Mouse (Mus musculus) lung, adult 2 months (tissue): ENCODE data around the gene Pdlim1. TPM values are rescaled to one million over a fixed set of nuclear protein-coding genes. Genes with fewer than 3 reads are reported as not detected.

Source experiments
- DNase-seq: peaks from one replicate; pipeline ENCODE4 v3.0.0; 2022
- H3K4me1 ChIP-seq: fragments of 200-500 bp; 2 replicates; pipeline ENCODE4 v1.6.1; 2011; ENCODE audit warnings: low read length; ENCODE audit not compliant: control insufficient read depth, insufficient read depth
- H3K4me3 ChIP-seq: fragments of 200-500 bp; replicated peaks from 2 replicates; pipeline ENCODE3; 2011; ENCODE audit warnings: low read depth, mild to moderate bottlenecking, control low read depth, low read length; ENCODE audit errors: extremely low read depth
- CTCF ChIP-seq: fragments of 200-500 bp; IDR thresholded peaks from 2 replicates; pipeline ENCODE4 v1.5.1; 2011; ENCODE audit warnings: mild to moderate bottlenecking, low read length, control low read depth; ENCODE audit not compliant: insufficient read depth
- POLR2A ChIP-seq: fragments of 200-500 bp; IDR thresholded peaks from 2 replicates; pipeline ENCODE4 v1.6.1; 2011; ENCODE audit warnings: low read depth, mild to moderate bottlenecking, control low read depth, low read length, borderline replicate concordance; ENCODE audit errors: extremely low read depth
- WGBS: fragments of 180-500 bp; shearing (Covaris S2); methylation state at CpG from one replicate; pipeline ENCODE4 v1.1.7; 2018; 5-methylcytosine and 5-hydroxymethylcytosine counted together
- polyA plus RNA-seq: library from polyadenylated mRNA; depleted of rRNA; stranded (reverse); fragments of >200 nt; gene quantifications from 2 replicates; pipeline ENCODE4 v1.2.3, GENCODE M21; 2012

Gene Pdlim1
- polyA plus RNA-seq, 1 experiment = 148 TPM

DNA sequence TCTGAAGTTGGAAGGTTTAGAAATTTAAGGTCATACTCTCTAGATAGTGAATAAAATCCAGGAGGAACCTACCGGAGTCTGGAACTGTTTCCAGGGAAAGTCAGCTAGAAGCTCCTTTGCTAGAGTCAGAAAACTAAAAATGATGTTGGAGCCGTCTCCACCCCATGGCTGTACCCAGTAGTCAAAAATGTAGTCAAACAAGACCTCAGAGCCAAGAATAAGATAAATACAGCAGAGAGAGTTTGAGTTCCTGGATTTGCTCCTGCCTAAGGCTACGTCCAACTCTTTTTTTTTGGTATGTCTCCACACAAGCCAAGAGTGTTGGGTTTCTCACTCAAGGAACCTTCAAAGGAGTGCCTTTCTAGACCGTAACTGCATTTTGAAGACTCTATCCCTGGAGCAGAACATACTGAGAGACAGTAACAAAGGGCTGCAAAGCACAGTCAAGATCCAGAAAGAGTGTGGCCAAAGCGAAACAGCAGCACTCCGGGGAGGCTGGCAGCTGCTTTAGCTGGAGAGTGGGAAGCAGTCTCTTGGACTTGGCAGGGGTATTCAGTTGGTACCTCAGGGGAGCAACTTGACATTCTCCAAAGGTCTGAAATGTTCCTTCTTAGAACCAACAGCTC is 18.6 kb upstream of the Pdlim1 start:
- 57% methylated on average over 6 of the region's 6 CpGs for WGBS
- Histone ChIP-seq H3K4me1 (0 out of 2 replicates have a peak, but pooled peaks cover 2% of the 10 kb centered on the region), H3K4me3 (no peak overlapping the region)
- DNase-seq = no peak
- TF ChIP-seq POLR2A = no peak
- TF ChIP-seq CTCF = no peak

DNA sequence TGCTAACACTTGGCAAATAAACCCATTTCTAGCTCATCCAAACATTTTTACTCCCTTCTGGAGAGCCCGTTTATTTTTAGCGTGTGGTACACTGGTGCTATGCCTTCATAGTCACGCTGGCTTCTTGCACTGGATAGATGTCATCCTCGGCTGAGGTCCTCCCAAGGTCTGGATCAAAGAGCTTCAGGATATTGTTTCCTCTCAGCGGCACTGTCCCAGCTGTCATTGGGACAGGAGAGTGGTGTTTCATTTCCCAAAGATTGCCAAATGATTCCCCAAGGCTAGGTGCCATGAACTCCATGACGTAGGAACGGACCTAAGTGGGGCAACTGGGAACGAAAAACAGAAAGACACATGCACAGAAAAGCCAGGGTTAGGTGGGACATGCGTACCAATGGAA is 16.8 kb upstream of the Pdlim1 start:
- DNase-seq = no peak

DNA sequence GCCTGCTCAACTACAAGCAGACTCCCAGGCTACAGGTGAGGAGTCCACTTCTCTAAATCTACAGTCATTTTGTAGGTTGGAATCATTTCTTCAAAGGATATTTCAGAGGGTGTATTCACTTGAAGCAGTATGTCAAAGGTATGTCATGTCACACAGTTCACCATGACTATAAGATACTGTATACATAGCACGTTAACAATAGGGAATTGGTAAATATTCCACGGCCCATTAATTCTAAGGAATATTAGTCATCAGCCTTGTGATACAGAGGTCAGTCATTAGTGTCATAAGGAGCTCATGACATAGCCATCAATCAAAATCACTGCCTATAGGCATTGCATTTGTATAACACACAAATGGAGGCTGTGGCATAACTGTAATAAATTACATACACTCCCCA is 13.1 kb upstream of the Pdlim1 start:
- TF ChIP-seq POLR2A = no peak
- no peak for TF ChIP-seq CTCF
- DNase-seq = no peak
- no peaks in the 10 kb centered on the region for H3K4me1 ChIP-seq
- WGBS = 64% methylated on average over 2 of the region's 2 CpGs
- H3K4me3 ChIP-seq = no peak overlapping the region

More for the DNA sequence above, 16.8 kb upstream of the Pdlim1 start:
- Histone ChIP-seq H3K4me3 (no peak overlapping the region), H3K4me1 (0 out of 2 replicates have a peak, but pooled peaks cover 2% of the 10 kb centered on the region)
- WGBS = 90% methylated on average over 9 of the region's 9 CpGs
- TF ChIP-seq CTCF (no peak), POLR2A (no peak)

DNA sequence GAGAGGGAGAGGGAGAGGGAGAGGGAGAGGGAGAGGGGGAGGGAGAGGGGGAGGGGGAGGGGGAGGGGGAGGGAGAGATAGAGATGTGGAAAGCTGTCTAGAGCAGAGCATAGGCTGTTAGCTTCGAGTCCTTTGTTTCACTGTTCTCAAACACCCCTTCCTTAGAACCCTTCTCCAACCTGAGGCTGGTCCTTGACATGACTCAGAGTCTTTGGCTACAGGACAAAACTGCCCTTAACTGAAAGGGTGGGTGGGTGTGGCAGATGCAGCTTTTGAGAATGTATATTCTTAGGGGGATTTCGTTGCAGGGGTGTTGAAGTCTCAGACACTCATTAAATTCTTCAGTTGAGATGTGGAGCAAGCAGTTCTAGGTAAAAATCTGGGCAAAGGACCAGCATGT is 11.8 kb upstream of the Pdlim1 start:
- Histone ChIP-seq H3K4me3 (no peak overlapping the region), H3K4me1 (no peaks in the 10 kb centered on the region)
- WGBS = 44% methylated on average over 2 of the region's 2 CpGs
- TF ChIP-seq CTCF (no peak), POLR2A (no peak)
- DNase-seq = no peak

DNA sequence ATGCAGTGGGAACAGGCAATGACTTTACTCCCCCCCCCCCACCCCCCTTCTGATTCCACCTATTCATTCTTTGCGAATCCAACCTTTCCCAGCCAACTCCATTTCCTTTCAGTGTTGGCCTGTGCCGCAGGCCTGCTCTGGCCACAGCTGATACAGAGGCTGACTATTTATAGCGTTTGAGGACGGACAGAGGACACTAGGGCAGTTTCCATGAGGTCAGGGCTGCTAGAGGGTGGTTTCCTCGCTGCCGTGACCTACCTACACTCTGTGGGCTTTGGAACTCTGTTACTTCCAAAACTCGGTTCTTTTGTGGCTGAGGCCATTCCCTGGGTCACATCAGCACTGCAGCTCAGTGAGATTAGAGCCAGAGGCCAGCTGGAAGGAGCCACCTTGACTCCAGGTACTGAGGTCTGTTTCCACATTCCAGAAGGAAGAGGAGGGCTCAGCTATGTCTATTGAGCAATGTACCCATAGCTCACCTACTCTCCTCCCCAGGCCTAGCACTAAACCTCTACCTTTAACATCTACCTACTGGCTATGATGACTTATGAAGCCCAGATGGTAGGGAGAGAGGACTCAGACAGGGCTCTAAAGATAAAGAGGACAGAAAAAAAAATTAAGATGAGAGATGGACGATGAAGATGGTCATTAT is 6.9 kb upstream of the Pdlim1 start:
- TF ChIP-seq CTCF (no peak), POLR2A (no peak)
- Histone ChIP-seq H3K4me1 (no peaks in the 10 kb centered on the region), H3K4me3 (no peak overlapping the region)
- WGBS = 63% methylated on average over 8 of the region's 8 CpGs
- DNase-seq = no peak

DNA sequence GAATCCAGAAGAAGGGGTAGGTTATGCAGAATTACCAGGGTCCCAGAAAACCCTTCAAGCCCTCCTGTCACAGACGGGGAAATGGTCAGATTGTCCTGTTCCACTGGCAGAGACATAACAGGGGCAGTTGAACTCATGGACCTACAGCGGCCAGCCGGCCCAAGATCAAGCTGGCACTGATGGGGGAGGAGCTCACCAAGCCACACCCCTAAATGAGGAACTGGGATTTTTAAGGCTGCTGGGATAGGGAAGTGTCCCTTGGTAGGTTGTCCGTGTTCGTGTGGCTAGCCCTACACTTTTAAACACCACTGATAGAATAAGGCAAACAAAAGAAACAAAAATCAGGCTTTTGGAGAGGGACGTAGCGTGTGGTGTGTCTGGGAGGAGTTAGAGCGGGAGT is 5.9 kb upstream of the Pdlim1 start:
- DNase-seq = no peak
- TF ChIP-seq CTCF = no peak
- no peak for TF ChIP-seq POLR2A
- 90% methylated on average over 8 of the region's 8 CpGs for WGBS
- Histone ChIP-seq H3K4me3 (no peak overlapping the region), H3K4me1 (no peaks in the 10 kb centered on the region)

DNA sequence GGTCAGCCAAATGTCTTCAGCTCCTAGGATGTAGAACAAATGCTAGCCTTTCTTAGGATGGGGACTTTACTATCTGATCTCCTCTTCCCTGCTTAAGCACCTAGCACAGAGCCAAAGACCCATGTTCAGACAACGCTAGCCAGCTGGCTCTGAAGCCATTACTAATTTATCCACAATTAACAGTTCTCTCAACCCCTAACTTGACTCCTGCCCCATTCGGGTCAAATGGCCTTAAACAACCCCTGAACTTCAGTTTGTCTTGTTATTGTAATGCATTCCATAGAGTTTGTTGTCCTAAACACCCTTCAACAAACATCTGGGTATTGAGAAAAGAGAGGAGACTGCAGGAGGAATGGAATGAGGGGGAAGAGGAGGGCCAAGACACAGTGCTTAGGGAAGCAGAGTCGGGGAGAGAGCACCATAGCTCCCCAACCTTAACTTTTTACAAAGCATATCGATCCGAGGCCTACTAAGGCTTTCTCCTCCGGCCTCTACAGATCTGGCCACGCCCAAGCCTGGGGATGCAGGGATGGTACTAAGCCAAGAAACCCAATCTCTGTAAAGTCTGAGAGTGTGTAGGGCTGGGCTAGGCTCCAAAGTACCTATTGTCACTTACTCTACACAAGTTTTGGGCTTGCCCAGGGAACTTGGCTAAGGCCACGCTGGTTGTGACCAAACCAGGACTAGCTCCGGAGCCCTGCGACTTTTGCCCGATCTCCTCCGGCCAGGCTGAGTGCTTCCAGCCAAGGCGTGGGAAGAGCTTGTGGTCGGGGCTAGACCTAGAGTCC is 4.0 kb upstream of the Pdlim1 start:
- Histone ChIP-seq H3K4me1 (no peaks in the 10 kb centered on the region), H3K4me3 (no peak overlapping the region)
- TF ChIP-seq POLR2A (no peak), CTCF (no peak)
- WGBS = 80% methylated on average over 14 of the region's 14 CpGs
- DNase-seq = no peak

DNA sequence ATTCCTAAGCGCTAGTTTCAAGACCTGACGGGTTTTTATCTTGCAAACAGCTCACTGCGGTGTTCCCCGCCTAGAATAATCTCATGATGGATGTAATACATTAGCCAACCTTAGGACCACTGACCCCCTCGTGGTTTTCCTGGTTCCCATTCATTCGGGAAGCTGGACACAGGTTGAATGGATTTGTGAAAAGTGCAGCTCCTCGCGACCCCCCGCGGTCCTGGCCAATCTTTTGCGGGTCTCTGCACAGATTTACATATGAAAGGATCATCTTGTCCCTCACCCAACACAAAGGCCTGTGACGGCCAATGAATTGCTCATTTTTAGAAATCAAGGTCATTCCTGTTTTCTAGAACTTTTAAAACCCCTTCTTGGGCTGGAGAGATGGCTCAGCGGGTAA is 1.0 kb upstream of the Pdlim1 start:
- WGBS = 77% methylated on average over 13 of the region's 13 CpGs
- TF ChIP-seq POLR2A (no peak), CTCF (no peak)
- Histone ChIP-seq H3K4me1 (peaks cover 3% of the 10 kb centered on the region; the same call in 1 of the 2 replicates), H3K4me3 (no peak overlapping the region)
- DNase-seq = no peak
